Mouse (Mus musculus) gastrocnemius, postnatal 36 days (tissue): ENCODE results near the gene Grm4. TPM values are rescaled to one million over a fixed set of nuclear protein-coding genes. Genes with fewer than 3 reads are reported as not detected.
A peak's percentile ranks its signal among the peaks of the same experiment; 100 is the strongest.
"Not testable (repeated sequence)": the region's sequence is repeated elsewhere in the genome, so short reads cannot be mapped to it uniquely, and the experiment has no call there.

ENCODE experiments used
- DNase-seq, 2 experiments: peaks; one replicate each; pipeline ENCODE4 v3.0.0; 2022
- intact Hi-C: fragments of 180-260 bp; cut with DNase I; formaldehyde crosslinking; loops from one replicate; pipeline ENCODE4 v1.15.1; 2025
- total RNA-seq, 2 experiments: library from RNA; stranded (reverse); gene quantifications; 2 replicates each; pipeline ENCODE4 v1.2.3; 2021

Grm4 gene
- total RNA-seq, 2 experiments from 2014 or later, result 0.05 TPM; not detected in 1

DNA sequence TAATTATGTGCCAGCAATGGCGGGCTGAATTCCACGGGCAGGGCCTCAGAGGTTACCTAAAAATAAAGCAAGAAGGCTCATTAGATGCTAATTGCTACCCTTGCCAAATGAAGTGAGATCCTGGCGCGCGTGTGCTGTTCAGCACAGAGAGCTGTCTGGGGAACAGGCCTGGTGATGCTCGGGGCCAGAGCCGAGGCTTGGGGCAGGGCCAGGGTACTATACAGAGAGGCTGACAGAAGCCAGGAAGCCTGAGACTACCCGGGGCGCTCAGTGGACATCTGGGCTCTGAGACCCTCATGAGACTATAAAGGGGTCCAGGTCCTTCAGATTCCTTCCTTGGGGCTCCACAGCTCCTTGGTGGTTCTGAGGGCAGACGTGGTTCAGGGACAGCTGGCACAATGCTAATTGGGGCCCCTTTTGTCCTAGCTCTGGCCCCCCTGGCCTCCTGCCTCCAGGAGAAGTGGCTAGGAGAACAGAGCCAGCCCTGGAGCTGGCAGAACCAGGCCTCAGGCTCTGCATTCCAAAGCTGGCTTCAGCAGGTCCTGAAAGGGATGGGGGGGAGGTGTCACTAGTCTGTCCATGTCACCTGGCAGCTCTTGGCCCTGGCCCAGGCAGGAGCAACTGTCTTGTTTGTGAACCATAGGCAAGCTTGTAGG lies 98.3 kb downstream of the Grm4 start:
- DNase-seq, result no peak
- intact Hi-C loops, result no loop called here

DNA sequence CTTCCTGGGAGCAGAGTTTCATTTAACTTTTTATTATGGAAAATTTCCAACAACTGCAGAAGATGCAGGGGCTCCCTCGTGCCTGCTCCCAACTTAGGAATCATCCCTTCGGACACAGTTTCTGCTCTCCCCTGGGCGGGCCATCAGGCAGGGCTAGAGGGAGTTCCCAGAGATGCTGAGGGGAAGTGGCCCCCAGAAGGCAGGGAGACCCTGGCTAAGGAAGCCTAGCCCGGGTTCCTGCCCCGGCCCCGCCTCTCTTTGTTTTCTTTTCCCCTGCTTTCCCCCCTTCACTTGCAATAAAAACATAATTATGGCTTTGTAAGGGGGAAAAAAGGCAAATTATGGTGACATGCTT lies 98.9 kb downstream of the Grm4 start:
- DNase-seq, result no peak
- intact Hi-C loops, result no loop called here

DNA sequence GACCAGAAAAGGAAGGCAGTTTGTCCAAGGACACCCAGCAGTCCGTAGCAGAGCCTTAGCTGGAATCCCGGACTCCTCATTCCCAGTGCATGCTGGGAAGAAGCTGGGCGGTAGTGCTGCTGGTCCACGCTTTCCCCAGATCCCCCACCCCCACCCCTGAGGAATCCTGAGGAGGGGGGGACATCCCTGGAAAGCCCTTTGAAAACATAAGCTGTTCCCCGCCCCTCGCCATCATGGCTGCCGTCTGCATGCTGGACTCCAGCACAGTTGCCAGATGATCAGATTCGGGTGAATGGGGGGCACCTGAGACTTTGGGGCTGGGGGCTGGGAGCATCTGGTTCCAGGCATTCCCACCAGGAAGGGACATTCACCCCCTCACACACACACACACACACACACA lies 99.4 kb downstream of the Grm4 start:
- intact Hi-C loops, result no loop called here

DNA sequence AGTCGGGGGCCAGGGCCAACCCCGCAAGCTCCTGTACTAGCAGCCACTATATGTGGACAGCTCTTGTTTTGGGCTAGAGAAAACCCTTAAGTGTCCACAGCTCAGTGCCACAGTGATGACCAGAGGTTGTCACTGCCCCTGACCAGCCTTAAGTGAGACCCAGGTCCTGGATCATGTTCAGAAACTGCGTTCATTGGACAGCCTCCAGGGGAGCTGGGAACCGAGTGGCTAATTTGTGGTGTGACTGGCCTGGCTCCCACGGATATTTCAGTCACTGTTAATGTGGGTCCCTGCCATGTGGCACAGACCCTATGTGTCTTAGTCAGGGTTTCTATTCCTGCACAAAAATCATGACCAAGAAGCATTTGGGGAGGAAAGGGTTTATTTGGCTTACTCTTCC lies 112.2 kb downstream of the Grm4 start:
- intact Hi-C loops, result no loop called here
- no peak for DNase-seq

More for the DNA sequence above, 99.4 kb downstream of the Grm4 start:
- DNase-seq, result no peak

DNA sequence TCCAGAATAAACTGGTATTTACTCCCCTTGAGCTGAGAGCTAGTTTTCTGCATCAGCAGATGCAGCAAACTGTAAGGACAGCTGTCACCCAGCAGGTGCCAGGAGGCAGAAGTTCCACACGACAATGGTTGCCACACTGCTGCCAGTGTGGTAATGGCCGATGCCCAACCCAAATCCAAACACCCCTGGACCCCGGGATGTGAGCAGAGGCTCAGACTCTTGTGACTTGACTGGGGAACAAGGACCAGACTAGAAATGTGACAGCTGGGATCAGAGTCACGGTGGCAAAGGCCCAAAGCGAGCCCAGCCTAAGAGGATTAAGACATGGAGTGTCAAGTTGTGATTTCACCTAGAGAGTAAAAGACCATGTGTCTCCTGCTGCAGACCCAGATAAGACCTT lies 112.7 kb downstream of the Grm4 start:
- no peak for DNase-seq
- intact Hi-C loops, result no loop called here

DNA sequence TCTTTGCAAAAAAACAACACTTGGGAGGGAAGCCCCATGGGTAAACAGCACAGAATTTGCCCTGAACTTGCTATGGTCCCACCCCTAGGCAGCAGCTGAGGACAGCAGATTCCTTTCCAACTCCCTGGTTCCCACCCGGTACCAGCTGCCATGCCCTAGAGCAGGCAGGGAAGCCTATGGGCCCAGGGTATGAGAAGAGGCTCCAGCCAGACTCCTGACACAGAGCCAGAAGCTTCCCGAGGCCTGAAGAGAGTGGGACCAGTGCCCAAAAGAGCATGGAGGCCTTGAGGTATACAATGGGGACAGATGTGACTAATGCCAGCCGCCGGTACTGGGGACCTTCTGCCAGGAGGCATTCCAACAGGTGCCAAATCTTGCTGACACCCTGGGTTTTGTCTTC lies 114.2 kb downstream of the Grm4 start:
- DNase-seq, result no peak
- intact Hi-C loops, result no loop called here

DNA sequence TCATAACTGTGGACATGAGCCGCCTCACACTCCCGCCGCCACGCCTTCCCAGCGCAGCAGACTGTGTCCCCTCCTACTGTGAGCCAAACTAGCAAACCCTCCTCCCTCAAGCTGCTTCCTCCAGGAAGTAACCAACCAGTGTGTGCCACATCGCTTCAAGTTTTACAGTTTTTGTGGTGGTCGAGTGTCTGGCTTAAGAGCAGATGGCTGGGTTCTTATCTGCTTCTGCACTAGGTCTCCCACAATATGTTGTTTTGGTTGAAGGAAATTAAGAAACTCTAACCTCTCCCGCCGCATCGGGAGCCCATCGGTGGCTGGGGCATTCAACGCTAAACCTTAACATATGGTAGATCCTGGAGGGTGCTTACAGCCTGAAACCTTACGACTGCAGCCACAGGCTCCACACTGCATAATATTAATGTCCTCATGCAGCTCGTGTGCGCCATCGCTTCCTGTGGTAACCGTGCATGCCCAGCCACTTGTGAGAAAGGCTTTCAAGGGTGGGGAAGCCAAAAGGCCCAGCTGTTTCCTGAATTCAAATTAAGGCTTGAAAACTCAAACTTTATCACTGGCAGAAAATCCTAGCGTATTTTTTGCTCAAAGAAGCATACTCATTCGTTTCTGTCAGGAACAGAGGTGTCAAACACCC lies 115.7 kb downstream of the Grm4 start:
- no peak for DNase-seq

DNA sequence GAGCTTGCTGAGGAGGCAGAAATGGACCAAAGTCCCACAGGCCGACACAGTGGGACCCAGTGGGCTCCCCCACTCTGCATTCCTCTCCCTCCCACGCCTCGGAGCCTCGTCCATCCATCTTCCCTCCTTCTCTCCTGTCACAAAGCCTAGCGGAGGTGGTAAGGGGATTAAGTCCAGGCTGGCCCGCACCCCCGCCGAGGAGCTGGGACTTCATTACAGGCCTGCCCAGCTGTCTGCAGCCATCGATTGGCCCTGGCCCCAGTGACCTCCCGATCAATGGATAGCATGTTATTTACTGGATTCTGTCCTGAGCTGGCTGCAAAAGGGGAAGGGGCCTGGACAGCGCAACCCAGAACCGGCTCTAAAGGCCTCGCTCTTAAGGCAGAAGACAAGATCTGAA lies 120.0 kb downstream of the Grm4 start:
- intact Hi-C loops, result no loop called here
- no peak for DNase-seq

More for the DNA sequence above, 115.7 kb downstream of the Grm4 start:
- intact Hi-C loops, result no loop called here

DNA sequence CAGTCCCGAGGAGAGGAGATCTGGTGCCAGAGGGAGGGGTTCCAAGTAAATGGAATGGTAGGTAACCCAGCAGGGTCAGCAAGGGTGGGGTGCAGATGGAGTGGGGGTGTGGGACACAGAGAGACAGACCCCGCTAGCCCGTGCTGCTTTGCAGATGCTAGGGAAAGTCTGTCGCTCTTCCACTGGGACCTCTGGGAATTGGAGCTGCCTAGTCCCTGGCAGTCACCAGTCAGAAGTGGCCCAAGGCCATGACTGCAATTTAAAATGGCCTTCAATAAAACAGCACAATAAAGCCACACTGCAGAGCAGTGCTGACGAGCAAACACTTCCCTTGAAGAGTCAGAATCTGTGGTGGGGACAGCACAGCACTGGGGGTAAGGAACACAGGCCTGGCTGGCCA lies 127.3 kb downstream of the Grm4 start:
- DNase-seq, result no peak
- intact Hi-C loops, result no loop called here

DNA sequence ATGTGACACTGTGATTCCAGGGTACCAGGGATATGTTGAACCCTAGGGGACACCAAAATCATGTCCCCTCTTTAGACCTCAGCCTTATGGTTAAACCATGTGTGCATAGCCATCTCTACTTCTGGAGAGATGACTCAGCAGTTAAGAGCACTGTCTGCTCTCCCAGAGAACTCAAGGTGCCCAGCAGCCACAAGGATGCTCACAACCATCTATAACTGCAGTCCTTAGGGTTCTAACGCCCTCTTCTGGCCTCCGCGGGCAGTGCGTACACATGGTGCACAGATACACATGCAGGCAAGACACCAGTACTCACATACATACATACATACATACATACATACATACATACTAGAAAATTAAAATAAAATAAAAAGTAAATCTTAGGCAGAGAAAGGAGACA lies 127.8 kb downstream of the Grm4 start:
- no peak for DNase-seq
- intact Hi-C loops, result no loop called here

DNA sequence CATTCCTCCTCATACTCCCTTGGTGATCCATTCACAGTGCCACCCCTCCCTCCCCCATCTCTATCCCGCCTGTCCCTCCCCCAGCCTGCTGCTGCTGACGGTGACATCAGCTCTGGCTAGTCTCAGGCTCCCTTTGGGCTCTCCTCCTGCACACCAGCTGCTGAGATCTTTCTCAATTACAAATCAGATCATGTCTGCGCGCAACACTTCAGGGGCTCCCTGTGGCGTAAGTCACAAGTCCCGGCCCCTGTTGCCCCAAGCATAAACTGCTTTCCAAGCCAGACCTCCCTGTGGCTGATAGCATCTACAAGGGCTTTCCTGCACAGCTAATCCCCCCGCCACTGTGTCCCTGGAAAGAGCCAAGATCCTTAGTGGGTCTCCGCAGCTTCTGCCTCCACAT lies 128.3 kb downstream of the Grm4 start:
- intact Hi-C loops, result no loop called here
- peak in 1 of 2 experiments; percentile 10 for DNase-seq

DNA sequence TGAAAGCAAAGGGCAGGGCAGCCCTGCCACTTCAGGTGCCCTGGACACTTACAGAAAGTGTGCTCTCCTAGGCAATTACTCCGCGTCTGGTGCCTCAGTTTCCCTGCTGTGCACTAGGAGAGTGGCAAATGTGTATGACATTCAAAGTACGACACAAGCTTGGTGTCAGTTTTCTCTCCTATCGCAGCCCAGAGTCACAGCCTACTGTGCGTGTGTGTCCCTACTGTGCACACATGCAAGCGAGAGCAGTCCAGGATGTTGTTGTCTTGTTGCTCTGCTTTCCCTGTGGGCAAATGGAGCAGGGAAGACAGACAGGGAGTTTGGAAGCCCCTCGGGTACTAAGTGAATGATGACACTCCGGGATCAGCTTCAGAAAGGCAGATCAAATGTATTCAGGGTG lies 131.2 kb downstream of the Grm4 start:
- intact Hi-C loops, result no loop called here

DNA sequence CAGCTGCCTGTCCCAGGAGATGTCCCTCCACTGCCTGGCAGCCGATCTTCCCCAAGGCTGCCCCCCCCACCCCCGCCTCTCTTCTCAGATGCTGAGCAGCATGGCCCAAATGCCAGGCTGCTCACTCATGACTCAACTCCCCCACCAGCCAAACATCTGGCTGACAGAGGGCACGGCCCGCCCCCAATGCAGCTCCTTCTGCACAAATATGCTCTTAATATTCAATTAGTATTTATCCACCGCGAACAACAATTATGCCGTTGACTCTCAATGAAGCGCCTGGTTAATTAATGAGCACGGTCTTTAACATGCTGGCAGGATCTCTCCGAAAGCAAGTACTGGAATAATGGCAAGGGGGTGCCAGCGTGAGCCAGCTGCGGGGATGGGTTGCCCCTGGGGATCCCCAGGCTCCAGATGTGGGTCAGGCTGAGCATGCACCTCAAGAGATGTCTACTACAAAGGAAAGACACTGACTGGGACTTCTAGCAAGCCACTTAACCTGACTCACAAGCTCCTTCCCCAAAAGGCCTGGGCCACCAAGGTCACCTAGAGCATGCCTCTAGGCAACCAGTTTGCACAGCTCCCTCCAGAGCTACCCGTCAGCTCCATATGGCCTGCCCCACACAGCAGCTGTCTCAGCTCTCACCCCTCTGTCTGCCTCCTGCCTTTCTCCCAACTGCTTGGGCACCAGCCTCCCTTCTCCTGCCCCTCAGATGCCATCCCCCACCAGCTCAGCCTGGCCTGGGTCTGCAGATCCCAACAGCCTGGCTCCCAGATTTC lies 131.8 kb downstream of the Grm4 start:
- intact Hi-C loops, result no loop called here
- DNase-seq, result no peak

More for the DNA sequence above, 131.2 kb downstream of the Grm4 start:
- DNase-seq, result no peak

DNA sequence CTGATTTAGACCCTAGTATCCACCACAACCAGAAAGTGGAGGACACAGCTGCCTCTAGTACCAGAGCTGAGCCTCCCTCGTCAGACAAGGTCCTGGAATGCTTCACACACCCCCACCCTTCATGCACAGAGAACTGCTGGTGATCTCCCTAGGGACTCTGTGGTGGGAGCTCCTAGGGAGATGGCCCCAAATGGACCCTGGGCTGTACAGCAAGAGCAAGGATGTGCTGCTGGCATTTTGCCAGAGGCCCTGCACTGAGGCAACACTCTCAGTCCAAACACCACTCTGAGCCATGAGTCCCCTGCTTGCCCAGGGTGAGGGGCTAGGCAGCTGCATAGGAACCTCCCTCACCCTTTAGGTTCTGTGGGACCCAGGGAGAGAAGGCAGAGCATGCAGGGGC lies 134.8 kb downstream of the Grm4 start:
- intact Hi-C loops, result no loop called here

DNA sequence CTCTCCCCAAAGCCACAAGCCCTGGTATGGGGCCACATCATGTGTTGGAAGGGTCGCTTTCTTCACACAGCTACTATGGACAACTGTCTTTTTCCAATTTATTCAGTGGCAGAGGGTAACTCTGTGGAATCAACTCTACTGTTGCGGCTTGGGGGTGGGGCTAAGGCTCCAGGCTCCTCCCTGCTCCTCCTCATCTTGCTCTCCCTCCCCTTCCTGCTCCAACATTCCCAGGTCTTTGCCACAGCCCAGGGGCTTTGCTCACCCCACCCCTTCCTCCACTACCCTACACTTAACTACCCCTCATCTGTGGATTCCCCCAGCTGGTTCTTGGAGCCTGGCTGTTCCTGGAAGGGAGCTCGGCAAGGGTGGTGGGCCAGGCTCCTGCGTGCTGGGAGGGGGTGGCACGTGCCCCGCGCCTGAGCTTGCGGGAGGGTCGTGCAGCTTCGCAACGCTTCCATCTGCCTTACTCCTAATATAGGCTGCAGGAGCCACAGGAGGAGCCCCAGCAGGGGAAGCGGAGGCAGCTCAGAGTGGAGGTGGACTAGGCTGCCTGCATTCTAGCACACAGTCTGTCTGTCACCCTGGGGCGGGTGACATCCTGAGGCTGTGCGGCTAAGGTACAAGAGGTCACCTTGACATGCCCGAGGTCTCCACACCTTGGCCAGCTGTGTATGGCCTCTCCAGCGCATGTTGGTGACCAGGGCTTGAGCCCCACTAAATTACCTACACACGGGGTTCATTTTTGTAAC lies 135.5 kb downstream of the Grm4 start:
- no peak for DNase-seq
- intact Hi-C loops, result no loop called here

More for the DNA sequence above, 134.8 kb downstream of the Grm4 start:
- DNase-seq, result no peak

DNA sequence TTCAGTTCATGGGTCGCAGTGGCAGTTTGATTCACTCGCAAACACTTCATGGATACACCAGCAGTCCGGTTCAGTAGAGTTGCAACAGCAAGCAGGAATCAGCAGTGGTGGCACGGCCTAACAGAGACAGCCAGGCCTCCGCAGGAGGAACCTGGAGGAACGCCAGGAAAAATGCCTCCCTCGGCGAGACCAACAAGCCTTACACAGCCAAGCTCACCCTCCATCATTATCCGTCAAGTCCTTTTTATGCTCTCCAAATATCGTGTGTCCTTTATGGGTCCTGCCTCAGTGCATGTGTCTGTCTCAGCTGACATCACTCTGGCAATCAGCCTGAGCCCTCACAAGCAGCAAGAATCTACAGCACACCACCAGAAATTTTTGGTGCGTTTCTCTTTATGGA lies 138.3 kb downstream of the Grm4 start:
- intact Hi-C loops, result no loop called here
- no peak for DNase-seq

DNA sequence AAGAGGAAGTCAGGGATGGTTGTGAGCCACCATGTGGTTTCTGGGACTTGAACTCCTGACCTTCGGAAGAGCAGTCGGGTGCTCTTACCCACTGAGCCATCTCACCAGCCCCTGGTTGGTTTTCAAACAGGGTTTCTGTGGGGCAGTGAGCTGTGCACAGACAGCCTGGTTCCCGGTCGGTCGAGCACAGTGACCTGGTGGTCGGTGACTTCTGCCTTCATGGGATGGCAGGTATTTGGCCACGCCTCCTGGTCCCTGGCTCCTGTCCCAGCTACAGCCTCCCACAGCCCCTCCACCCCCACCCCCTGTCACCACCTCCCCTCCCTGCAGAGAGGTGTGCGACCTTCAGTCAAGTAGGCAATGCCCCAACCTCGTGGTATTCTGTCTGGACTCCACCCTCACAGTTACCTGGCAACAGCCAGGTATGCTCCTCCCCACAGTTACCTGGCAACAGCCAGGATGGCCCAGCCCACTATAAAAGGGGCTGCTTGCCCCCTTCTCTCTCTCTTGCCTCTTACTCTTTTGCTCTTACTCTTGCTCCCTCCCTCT lies 140.2 kb downstream of the Grm4 start:
- intact Hi-C loops, DNase-seq: not testable (repeated sequence)

DNA sequence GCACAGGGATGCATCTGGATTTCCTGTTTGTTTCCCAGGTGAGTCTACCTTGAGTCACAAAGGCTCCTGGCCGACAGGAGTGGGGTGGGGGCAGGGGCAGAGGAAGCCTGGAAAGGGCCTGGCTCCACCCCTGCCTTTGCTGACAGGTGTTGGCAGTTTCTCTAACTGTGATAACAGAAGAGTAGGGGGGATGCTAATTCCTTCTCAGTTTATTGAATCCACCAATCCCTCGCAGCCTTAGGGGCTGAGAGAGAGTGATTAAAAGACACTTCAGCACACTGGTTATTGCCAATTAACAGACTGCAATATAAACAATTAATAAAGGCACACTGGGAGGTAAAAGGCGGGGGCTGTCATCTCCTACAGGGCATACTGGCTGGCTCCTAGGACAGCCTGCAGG lies 142.2 kb downstream of the Grm4 start:
- intact Hi-C loops, result no loop called here
- no peak for DNase-seq

DNA sequence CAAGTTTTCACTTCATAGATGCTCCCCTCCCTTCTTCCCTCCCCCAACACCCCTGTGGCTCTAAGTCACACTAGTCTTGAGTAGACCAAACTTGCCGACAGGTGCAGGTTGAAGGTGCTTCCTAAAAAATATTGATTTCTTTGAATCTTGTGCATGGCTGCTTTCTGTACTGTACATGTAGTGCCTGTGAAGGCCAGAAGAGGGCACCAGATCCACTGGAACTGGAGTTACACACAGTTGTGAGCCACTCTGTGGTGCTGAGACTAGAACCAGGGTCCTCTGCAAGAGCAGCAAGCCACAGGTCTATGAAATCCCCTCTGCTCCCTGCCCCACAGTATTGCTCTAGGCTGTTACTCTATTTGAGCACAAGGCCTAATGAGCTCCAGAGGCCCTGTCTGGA lies 144.1 kb downstream of the Grm4 start:
- no peak for DNase-seq
- intact Hi-C loops, result no loop called here

DNA sequence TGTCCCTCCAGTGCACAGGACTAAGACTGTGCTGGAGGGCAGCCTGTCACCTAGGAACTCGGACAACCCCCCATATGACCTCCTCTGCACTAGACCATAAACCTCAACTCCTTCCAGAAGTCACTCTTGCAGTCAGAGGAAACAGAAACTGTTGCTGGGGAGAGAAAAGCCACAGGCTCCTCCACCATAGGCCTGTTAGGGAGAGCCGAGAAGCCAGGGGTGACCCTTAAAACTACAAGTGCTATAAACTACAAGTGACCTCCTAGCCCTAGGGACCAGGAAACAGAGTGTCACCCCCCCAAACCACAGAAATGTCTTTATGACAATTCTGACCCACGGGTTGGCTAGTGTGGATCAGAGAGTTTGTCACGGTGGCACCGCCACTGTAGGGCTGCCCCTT lies 145.7 kb downstream of the Grm4 start:
- DNase-seq, result no peak
- intact Hi-C loops, result no loop called here
